Mouse (Mus musculus) heart, embryonic 16.5 days (tissue): Measurements from ENCODE around the gene Olfr784. TPM values are rescaled to one million over a fixed set of nuclear protein-coding genes. Genes with fewer than 3 reads are reported as not detected.
"Not testable (repeated sequence)": the region's sequence is repeated elsewhere in the genome, so short reads cannot be mapped to it uniquely, and the experiment has no call there.

Source experiments
- ATAC-seq: fragments of 200-750 bp; cut with Nextera tagmentation; replicated peaks from 2 replicates; pipeline ENCODE4 v1.8.0; 2017; ENCODE audit warnings: moderate number of reproducible peaks; ENCODE audit not compliant: insufficient read depth, low FRiP score; ENCODE audit errors: extremely low read depth
- H3K27ac ChIP-seq: fragments of 300-500 bp; sonication (generic); 2 replicates; pipeline ENCODE4 v1.5.1; 2014; ENCODE audit warnings: mild to moderate bottlenecking, low read length, control low read depth, moderate library complexity
- H3K27me3 ChIP-seq: fragments of 300-500 bp; sonication (generic); 2 replicates; pipeline ENCODE4 v1.6.1; 2014; ENCODE audit warnings: low read length, mixed read lengths; ENCODE audit not compliant: control insufficient read depth, insufficient read depth
- H3K36me3 ChIP-seq: fragments of 300-500 bp; sonication (generic); 2 replicates; pipeline ENCODE4 v1.6.1; 2014; ENCODE audit not compliant: control insufficient read depth, insufficient read depth
- H3K4me1 ChIP-seq: fragments of 300-500 bp; sonication (generic); 2 replicates; pipeline ENCODE4 v1.6.1; 2014; ENCODE audit warnings: low read length, mixed read lengths; ENCODE audit not compliant: control insufficient read depth, insufficient read depth
- H3K4me2 ChIP-seq: fragments of 300-500 bp; sonication (generic); 2 replicates; pipeline ENCODE4 v1.6.1; 2014; ENCODE audit warnings: low read depth, mild to moderate bottlenecking, control low read depth, low read length
- H3K4me3 ChIP-seq: fragments of 300-500 bp; sonication (generic); 2 replicates; pipeline ENCODE4 v1.5.1; 2014; ENCODE audit warnings: mild to moderate bottlenecking, control low read depth, low read length
- H3K9ac ChIP-seq: fragments of 300-500 bp; sonication (generic); 2 replicates; pipeline ENCODE4 v1.6.1; 2014; ENCODE audit warnings: low read length, control low read depth
- H3K9me3 ChIP-seq: fragments of 300-500 bp; sonication (generic); replicated peaks from 2 replicates; pipeline ENCODE4 v1.6.1; 2016; ENCODE audit warnings: low read length; ENCODE audit not compliant: control insufficient read depth
- WGBS: fragments of 180-500 bp; shearing (Covaris S2); extraction: QIAGEN DNeasy Blood & Tissue Kit; methylation state at CpG from one replicate; pipeline ENCODE4 v1.1.7; 2014; 5-methylcytosine and 5-hydroxymethylcytosine counted together
- polyA plus RNA-seq: library from polyadenylated mRNA; unstranded; fragments of >200 nt; fragmentation: Nextera tagmentation; extraction: Ambion mirVana; gene quantifications from 2 replicates; pipeline ENCODE4 v1.2.1, GENCODE M21; 2015

Gene Olfr784
- polyA plus RNA-seq = 0.05 TPM in 1 of 2 replicates, not detected in the other

DNA sequence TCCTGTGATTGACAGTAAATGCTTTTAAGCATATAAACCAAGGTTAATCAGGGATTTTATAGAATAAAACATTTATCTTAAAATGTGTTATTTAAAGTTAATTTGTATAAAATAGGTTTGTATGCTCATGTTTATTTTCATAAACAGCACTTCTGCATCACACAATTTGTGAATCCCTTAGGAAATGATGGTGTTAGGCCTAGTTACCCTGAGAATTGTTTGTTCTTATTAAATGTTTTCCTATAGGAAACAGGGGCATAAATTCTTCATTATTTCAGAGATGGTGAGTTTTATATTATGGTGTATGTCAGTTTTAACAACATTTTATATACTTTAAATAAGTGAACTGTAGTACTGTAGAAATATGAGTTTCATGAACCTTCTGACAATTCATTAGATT lies at the start of gene Olfr784:
Gene Olfr784, plus strand, starts transcription at position 301 of the 400 bp plus-strand sequence.
- Histone ChIP-seq H3K9me3 (no peaks in the 10 kb centered on the region), H3K27me3 (no peaks in the 10 kb centered on the region), H3K4me1 (no peaks in the 10 kb centered on the region), H3K27ac (no peak within 1 kb of the TSS), H3K9ac (no peak within 1 kb of the TSS), H3K4me3 (no peak within 1 kb of the TSS), H3K4me2 (no peak within 1 kb of the TSS), H3K36me3 (no peaks in the 10 kb centered on the region)
- no peak for ATAC-seq

DNA sequence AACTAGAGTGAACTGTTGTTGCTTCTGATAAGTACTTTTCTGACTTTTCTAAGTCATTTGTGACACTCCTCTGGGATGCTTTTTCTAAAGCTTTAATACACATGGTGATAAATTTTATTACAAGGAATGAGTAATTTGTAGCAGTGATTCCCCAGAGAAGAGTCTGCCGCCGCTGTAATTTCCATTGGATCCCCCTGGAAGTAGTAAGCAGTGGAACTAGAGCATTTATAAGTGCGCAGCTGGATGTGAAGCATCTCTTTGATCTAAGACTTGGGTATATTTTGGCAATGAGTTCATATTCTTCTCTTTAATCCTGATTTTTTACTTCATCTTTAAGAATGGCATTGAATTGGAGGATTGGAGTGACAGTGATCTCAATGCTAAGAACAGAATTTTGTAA lies 35.3 kb upstream of the Olfr784 start, which contains the start of gene Olfr782:
Gene Olfr782, plus strand, starts transcription at position 301 of the 400 bp plus-strand sequence.
- Histone ChIP-seq H3K9ac (no peak within 1 kb of the TSS), H3K4me3 (no peak within 1 kb of the TSS), H3K27ac (no peak within 1 kb of the TSS), H3K4me2 (no peak within 1 kb of the TSS), H3K27me3 (no peaks in the 10 kb centered on the region), H3K36me3 (no peaks in the 10 kb centered on the region), H3K4me1 (no peaks in the 10 kb centered on the region), H3K9me3 (0 out of 2 replicates have a peak, but pooled peaks cover 2% of the 10 kb centered on the region)
- ATAC-seq = no peak
- WGBS = 77% methylated on average over 3 of the region's 3 CpGs

DNA sequence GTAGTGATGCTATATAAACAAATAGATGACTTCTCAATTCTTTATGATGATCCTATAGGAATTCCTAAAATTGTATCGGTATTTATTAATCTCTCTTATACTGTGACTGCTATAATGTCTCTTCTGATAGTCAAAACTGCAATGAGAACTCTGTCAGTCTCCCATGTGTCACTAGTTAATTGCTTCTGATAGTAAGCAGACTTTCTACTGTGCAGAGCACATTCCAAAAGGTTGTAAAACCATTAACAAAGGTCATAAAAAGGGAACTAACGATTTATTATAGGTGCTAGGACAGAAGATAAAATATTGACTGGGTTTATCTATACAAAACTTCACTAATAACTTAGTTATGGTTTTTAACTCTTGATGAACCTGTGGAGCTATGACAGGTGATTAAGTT lies 31.4 kb upstream of the Olfr784 start:
- not testable (repeated sequence) for ATAC-seq, H3K4me2 ChIP-seq

DNA sequence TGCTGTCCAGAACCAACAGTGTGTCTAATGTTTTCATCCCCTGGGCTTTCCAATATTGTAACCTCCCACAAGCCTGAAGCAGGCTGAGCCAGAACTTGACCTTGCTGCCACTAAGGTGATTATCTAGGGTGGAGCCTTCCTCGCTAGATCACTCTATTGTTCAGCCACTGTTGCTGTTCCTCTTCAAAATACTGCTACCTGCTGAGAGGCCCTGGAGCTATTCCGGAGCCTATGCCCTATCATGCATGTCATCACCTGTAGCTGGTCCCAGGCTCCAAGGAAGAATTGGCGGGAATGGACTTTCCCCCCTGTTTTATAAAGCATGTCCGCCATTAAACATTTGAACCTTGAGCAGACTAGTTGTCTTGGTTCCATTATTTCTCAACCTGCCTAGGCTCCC lies 27.4 kb upstream of the Olfr784 start:
- H3K4me2 ChIP-seq, H3K9me3 ChIP-seq, H3K9ac ChIP-seq, H3K4me3 ChIP-seq, H3K36me3 ChIP-seq, H3K27me3 ChIP-seq, H3K4me1 ChIP-seq, ATAC-seq, H3K27ac ChIP-seq: not testable (repeated sequence)
- 74% methylated on average over 4 of the region's 4 CpGs for WGBS

More for the DNA sequence above, 31.4 kb upstream of the Olfr784 start:
- H3K36me3 ChIP-seq, H3K4me3 ChIP-seq, H3K27ac ChIP-seq, H3K4me1 ChIP-seq, H3K27me3 ChIP-seq, H3K9me3 ChIP-seq, H3K9ac ChIP-seq: not testable (repeated sequence)
- 63% methylated on average over 2 of the region's 2 CpGs for WGBS

DNA sequence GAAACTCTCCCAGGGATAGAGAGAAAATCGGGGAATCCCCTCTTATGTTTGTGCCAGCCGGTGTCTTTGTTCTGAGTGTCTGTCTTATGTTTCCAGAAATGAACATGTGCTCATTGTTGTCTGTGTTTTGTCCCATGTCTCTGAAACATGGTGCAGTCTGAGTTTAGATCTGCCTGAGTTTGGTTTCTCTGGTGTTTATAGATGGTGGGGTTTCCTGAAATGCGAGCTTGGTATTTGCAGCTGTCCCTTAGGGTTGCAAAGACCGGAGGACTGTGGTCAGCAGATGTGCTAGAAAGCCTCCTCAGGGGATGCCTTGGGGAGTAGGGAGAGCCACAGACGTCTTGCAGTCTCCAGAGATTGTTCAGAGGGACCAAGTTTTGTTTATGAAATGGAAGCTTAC lies 26.6 kb upstream of the Olfr784 start:
- no peak for ATAC-seq
- H3K27me3 ChIP-seq = no peaks in the 10 kb centered on the region
- 71% methylated on average over 5 of the region's 5 CpGs for WGBS
- 0 out of 2 replicates have a peak, but pooled peaks cover 5% of the 10 kb centered on the region for H3K9me3 ChIP-seq
- H3K4me3 ChIP-seq = no peak overlapping the region
- H3K9ac ChIP-seq = no peak overlapping the region
- no peaks in the 10 kb centered on the region for H3K36me3 ChIP-seq
- no peak overlapping the region for H3K27ac ChIP-seq
- H3K4me1 ChIP-seq = no peaks in the 10 kb centered on the region
- H3K4me2 ChIP-seq = no peak overlapping the region

DNA sequence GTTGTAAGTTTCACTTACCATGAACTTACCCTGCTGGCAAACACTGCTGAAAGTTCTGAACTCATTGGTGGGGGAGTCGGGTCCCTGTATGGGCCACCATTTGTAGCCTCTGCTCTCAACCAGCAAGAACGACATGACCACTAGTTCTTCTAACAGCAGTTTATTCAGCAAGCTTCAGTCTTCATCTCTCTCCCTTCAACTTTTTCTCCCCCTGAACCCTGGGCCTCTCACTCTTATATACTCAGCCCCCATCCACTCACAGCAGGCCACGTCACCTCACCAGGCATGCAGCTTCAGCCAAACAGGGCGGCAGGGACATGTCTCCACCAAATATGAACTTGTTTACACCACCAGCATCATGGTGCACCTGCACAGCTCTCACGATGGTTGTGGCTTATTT lies 9.8 kb upstream of the Olfr784 start:
- H3K9ac ChIP-seq, H3K4me2 ChIP-seq, H3K4me1 ChIP-seq, H3K9me3 ChIP-seq, H3K4me3 ChIP-seq, ATAC-seq, H3K36me3 ChIP-seq, H3K27me3 ChIP-seq, H3K27ac ChIP-seq: not testable (repeated sequence)
- 77% methylated on average over 5 of the region's 5 CpGs for WGBS

DNA sequence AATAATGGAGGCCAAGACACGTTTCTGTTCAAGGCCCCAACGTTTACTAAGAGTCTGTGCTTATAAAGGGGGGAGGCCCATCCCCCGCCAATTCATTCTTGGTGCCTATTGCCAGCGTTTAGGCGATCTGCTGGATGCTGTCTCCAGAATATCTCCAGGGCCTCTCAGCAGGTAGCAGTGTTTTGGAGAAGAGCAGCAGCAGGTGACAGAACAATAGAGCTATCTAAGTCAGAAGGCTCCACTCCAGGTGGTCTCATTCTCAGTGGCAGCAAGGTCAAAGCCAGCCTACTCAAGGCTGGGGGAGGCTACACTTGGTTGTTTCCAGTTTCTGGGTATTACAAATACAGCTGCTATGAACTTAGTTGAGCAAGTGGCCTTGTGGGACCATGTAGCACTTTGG lies 17.0 kb downstream of the Olfr784 start:
- Histone ChIP-seq H3K9ac (no peak overlapping the region), H3K27ac (no peak overlapping the region), H3K4me3 (no peak overlapping the region), H3K9me3 (no peaks in the 10 kb centered on the region), H3K27me3 (no peaks in the 10 kb centered on the region), H3K36me3 (no peaks in the 10 kb centered on the region), H3K4me2 (no peak overlapping the region), H3K4me1 (no peaks in the 10 kb centered on the region)
- ATAC-seq = no peak
- 42% methylated on average over 5 of the region's 5 CpGs for WGBS

DNA sequence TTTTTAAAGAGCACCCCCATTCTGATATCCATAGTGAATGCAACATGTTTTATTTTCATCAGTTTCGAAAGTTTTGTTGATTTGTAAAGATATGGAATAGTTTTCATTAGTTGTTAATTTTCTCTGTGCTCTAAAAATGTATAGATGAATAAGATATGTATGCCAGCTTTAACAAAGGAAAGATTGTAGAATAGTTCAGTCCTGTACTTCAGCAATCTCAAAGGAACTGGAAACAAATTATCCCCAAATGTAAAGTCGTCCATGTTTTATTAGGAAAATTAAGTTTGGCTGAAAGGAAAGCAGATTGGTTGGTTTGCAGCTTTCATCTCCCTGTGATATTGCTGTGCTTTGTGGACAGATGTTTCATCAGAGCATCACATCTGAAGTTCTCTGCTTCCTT lies 21.2 kb downstream of the Olfr784 start, which contains the start of gene Olfr785:
Gene Olfr785, plus strand, starts transcription at position 301 of the 400 bp plus-strand sequence.
- no peaks in the 10 kb centered on the region for H3K9me3 ChIP-seq
- no peak for ATAC-seq
- H3K36me3 ChIP-seq = no peaks in the 10 kb centered on the region
- H3K27ac ChIP-seq = no peak within 1 kb of the TSS
- 48% methylated on average over 2 of the region's 2 CpGs for WGBS
- H3K4me3 ChIP-seq = no peak within 1 kb of the TSS
- no peak within 1 kb of the TSS for H3K4me2 ChIP-seq
- H3K27me3 ChIP-seq = no peaks in the 10 kb centered on the region
- H3K9ac ChIP-seq = no peak within 1 kb of the TSS
- H3K4me1 ChIP-seq = no peaks in the 10 kb centered on the region

DNA sequence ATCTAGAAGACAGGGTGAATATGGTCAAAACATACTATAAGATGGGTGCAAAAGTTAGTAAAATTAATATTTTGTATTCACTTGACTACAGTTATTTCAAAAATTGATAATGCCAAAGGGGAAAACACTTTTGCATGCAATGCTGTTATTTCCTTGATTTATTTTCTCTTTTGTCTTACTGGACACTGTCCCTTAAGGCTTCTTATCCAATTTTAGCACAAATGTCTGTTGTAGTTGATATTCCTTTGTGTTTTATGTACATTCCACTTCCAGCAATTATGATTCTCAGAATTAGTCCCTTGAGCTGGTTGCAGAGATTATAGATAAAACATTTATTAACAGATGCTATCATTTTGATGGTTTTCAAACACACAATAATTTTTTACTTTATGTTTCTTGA lies 43.1 kb downstream of the Olfr784 start, which contains the start of gene Olfr786:
Gene Olfr786, plus strand, starts transcription at position 301 of the 400 bp plus-strand sequence.
- Histone ChIP-seq H3K27me3 (no peaks in the 10 kb centered on the region), H3K4me1 (no peaks in the 10 kb centered on the region), H3K36me3 (no peaks in the 10 kb centered on the region), H3K9me3 (no peaks in the 10 kb centered on the region), H3K4me2 (no peak within 1 kb of the TSS), H3K27ac (no peak within 1 kb of the TSS), H3K4me3 (no peak within 1 kb of the TSS), H3K9ac (no peak within 1 kb of the TSS)
- no peak for ATAC-seq
